Mouse (Mus musculus) hindbrain, embryonic 15.5 days (tissue): ENCODE data around the gene Shq1. TPM values are rescaled to one million over a fixed set of nuclear protein-coding genes. Genes with fewer than 3 reads are reported as not detected.

Experiments
- ATAC-seq: fragments of 200-750 bp; cut with Nextera tagmentation; 2 replicates; pipeline ENCODE4 v1.8.0; 2017; ENCODE audit warnings: low read depth, moderate number of reproducible peaks, moderate TSS enrichment; ENCODE audit not compliant: low FRiP score
- H3K27ac ChIP-seq: fragments of 300-500 bp; sonication (generic); replicated peaks from 2 replicates; pipeline ENCODE4 v1.5.1; 2015; ENCODE audit warnings: mild to moderate bottlenecking, inconsistent platforms
- H3K27me3 ChIP-seq: fragments of 300-500 bp; sonication (generic); 2 replicates; pipeline ENCODE4 v1.6.1; 2015; ENCODE audit warnings: control low read depth, inconsistent platforms
- H3K36me3 ChIP-seq: fragments of 300-500 bp; sonication (generic); 2 replicates; pipeline ENCODE4 v1.6.1; 2015; ENCODE audit warnings: control low read depth, inconsistent platforms
- H3K4me1 ChIP-seq: fragments of 300-500 bp; sonication (generic); replicated peaks from 2 replicates; pipeline ENCODE4 v1.6.1; 2015; ENCODE audit warnings: control low read depth, inconsistent platforms
- H3K4me2 ChIP-seq: fragments of 300-500 bp; sonication (generic); 2 replicates; pipeline ENCODE4 v1.6.1; 2015; ENCODE audit warnings: moderate library complexity, mild to moderate bottlenecking, inconsistent platforms
- H3K4me3 ChIP-seq: fragments of 300-500 bp; sonication (generic); 2 replicates; pipeline ENCODE4 v1.5.1; 2015; ENCODE audit warnings: mild to moderate bottlenecking, inconsistent platforms
- H3K9ac ChIP-seq: fragments of 300-500 bp; sonication (generic); 2 replicates; pipeline ENCODE4 v1.6.1; 2015; ENCODE audit warnings: inconsistent platforms
- H3K9me3 ChIP-seq: fragments of 300-500 bp; sonication (generic); 2 replicates; pipeline ENCODE4 v1.6.1; 2016; ENCODE audit warnings: control low read depth, inconsistent platforms
- WGBS: fragments of 180-500 bp; shearing (Covaris S2); methylation state at CpG from one replicate; pipeline ENCODE4 v1.1.7; 2015; 5-methylcytosine and 5-hydroxymethylcytosine counted together
- polyA plus RNA-seq: library from polyadenylated mRNA; unstranded; fragments of >200 nt; fragmentation: Nextera tagmentation; extraction: Ambion mirVana; gene quantifications from 2 replicates; pipeline ENCODE4 v1.2.1, GENCODE M21; 2015

Gene Shq1
- polyA plus RNA-seq, 1 experiment from 2014 or later = 8.9 TPM

GRCm38 (mm10) chr6:100667644-100668043 is 3.3 kb downstream of the Shq1 start:
- no peak for ATAC-seq
- no peaks in the 10 kb centered on the region for H3K27me3 ChIP-seq
- 91% methylated on average over 8 of the region's 8 CpGs for WGBS
- no peak overlapping the region for H3K4me3 ChIP-seq
- H3K9me3 ChIP-seq = no peaks in the 10 kb centered on the region
- H3K27ac ChIP-seq = no peak overlapping the region
- H3K4me1 ChIP-seq = peaks cover 8% of the 10 kb centered on the region
- H3K9ac ChIP-seq = no peak overlapping the region
- no peak overlapping the region for H3K4me2 ChIP-seq
- H3K36me3 ChIP-seq = peaks cover 5% of the 10 kb centered on the region; the same call in 1 of the 2 replicates

DNA sequence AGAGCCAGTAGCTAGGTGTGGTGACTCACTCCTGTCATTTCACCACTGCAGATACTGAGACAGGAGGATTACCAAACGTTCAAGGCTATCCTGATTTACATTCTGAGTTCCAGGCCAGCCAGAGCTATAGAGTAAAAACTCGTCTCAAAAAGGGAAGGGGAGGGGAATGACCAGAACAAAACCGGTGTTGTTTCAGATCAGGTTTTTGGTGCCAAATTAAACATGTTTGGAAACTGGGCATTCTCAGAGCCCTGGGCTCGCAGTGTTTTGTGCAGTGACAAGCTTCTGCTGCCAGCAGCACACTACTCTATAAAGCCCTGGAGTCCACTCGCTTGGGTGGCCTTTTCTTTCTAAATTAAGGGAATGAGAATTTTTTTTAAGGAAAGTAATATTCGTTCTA is 8.7 kb downstream of the Shq1 start:
- no peak overlapping the region for H3K27ac ChIP-seq
- H3K27me3 ChIP-seq = no peaks in the 10 kb centered on the region
- no peaks in the 10 kb centered on the region for H3K9me3 ChIP-seq
- 75% methylated on average over 6 of the region's 6 CpGs for WGBS
- no peak overlapping the region for H3K4me3 ChIP-seq
- no peak for ATAC-seq
- H3K9ac ChIP-seq = no peak overlapping the region
- H3K36me3 ChIP-seq = peaks cover 5% of the 10 kb centered on the region; the same call in 1 of the 2 replicates
- peaks cover 10% of the 10 kb centered on the region for H3K4me1 ChIP-seq
- no peak overlapping the region for H3K4me2 ChIP-seq

- no peaks in the 10 kb centered on the region for H3K27me3 ChIP-seq
- WGBS = 65% methylated on average over 5 of the region's 5 CpGs
Observed at GRCm38 (mm10) chr6:100660395-100660794, 10.6 kb downstream of the Shq1 start.

DNA sequence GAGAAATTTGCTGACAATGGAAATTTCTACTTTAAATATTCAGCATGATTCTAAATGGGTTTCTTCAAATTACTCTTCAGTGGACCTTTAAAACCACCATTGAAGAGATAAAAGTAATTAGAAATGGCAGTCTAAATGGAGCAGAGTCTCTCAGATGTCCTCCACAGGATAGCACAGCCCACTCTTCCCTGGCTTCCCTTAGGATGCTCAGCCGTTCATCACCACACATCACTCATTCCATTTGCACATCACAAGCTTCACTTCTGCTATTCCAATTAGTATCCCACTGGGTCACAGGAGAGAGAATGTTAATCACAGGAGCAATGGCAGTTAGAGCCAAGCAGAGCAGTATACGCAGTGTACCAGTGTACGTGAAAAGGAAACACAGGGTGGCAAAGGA is 18.4 kb downstream of the Shq1 start:
- H3K36me3 ChIP-seq = no peaks in the 10 kb centered on the region
- no peak overlapping the region for H3K27ac ChIP-seq
- H3K9me3 ChIP-seq = no peaks in the 10 kb centered on the region
- no peak overlapping the region for H3K4me3 ChIP-seq
- H3K4me1 ChIP-seq = no peaks in the 10 kb centered on the region
- ATAC-seq = peak; percentile 45; the same call in 1 of the 2 replicates
- H3K4me2 ChIP-seq = no peak overlapping the region
- no peak overlapping the region for H3K9ac ChIP-seq
- WGBS = 48% methylated on average over 3 of the region's 3 CpGs
- H3K27me3 ChIP-seq = 0 out of 2 replicates have a peak, but pooled peaks cover 2% of the 10 kb centered on the region

More at GRCm38 (mm10) chr6:100660395-100660794, 10.6 kb downstream of the Shq1 start:
- H3K27ac ChIP-seq = no peak overlapping the region
- H3K4me2 ChIP-seq = no peak overlapping the region
- H3K4me3 ChIP-seq = no peak overlapping the region
- H3K9ac ChIP-seq = no peak overlapping the region
- H3K36me3 ChIP-seq = peaks cover 5% of the 10 kb centered on the region; the same call in 1 of the 2 replicates
- no peaks in the 10 kb centered on the region for H3K9me3 ChIP-seq
- peak; percentile 91 for ATAC-seq
- H3K4me1 ChIP-seq = peaks cover 10% of the 10 kb centered on the region

GRCm38 (mm10) chr6:100647196-100647595 is 23.8 kb downstream of the Shq1 start:
- Histone ChIP-seq H3K36me3 (no peaks in the 10 kb centered on the region), H3K4me2 (no peak overlapping the region), H3K4me1 (peaks cover 11% of the 10 kb centered on the region), H3K9me3 (no peaks in the 10 kb centered on the region), H3K9ac (no peak overlapping the region), H3K27me3 (0 out of 2 replicates have a peak, but pooled peaks cover 5% of the 10 kb centered on the region), H3K27ac (no peak overlapping the region), H3K4me3 (no peak overlapping the region)
- no peak for ATAC-seq
- WGBS = 84% methylated on average over 5 of the region's 5 CpGs

GRCm38 (mm10) chr6:100645469-100646201 is 25.3 kb downstream of the Shq1 start:
- H3K4me1 ChIP-seq = peaks cover 11% of the 10 kb centered on the region
- WGBS = 51% methylated on average over 11 of the region's 11 CpGs
- H3K4me3 ChIP-seq = no peak overlapping the region
- peak overlapping the region; percentile 47; the same call in 1 of the 2 replicates for H3K27ac ChIP-seq
- H3K9ac ChIP-seq = no peak overlapping the region
- 0 out of 2 replicates have a peak, but pooled peaks cover 4% of the 10 kb centered on the region for H3K27me3 ChIP-seq
- no peaks in the 10 kb centered on the region for H3K9me3 ChIP-seq
- H3K4me2 ChIP-seq = peak overlapping the region; percentile 25; the same call in 1 of the 2 replicates
- H3K36me3 ChIP-seq = no peaks in the 10 kb centered on the region
- ATAC-seq = peak; percentile 90

DNA sequence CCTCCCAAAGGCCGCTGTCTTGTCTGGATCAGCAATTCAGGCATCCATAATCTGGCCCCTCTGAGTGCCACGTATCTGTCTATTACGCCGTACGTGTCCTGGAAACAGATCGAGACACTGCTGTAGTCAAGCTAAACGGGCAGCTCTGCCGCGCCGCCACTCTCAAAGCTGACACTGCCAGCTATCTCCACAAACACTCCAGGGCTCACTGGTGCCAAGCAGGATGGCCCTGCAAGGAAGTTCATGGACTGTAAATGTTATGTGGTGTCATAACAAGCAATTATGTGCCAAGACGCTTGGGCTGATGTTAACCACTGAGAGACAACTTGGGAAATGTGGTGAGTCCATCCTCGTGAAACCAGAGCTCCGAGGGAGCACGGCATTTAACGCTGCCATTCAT is 26.3 kb downstream of the Shq1 start:
- Histone ChIP-seq H3K4me2 (no peak overlapping the region), H3K27ac (no peak overlapping the region), H3K27me3 (0 out of 2 replicates have a peak, but pooled peaks cover 2% of the 10 kb centered on the region), H3K36me3 (no peaks in the 10 kb centered on the region), H3K4me1 (peaks cover 11% of the 10 kb centered on the region), H3K4me3 (no peak overlapping the region), H3K9me3 (no peaks in the 10 kb centered on the region), H3K9ac (no peak overlapping the region)
- no peak for ATAC-seq
- 69% methylated on average over 15 of the region's 15 CpGs for WGBS

- Histone ChIP-seq H3K27ac (no peak overlapping the region), H3K9ac (no peak overlapping the region), H3K4me1 (peaks cover 11% of the 10 kb centered on the region), H3K9me3 (no peaks in the 10 kb centered on the region), H3K4me3 (no peak overlapping the region), H3K36me3 (no peaks in the 10 kb centered on the region), H3K27me3 (0 out of 2 replicates have a peak, but pooled peaks cover 2% of the 10 kb centered on the region), H3K4me2 (no peak overlapping the region)
- WGBS = 79% methylated on average over 2 of the region's 2 CpGs
- ATAC-seq = no peak
Observed at GRCm38 (mm10) chr6:100642786-100643185, 28.2 kb downstream of the Shq1 start.

- Histone ChIP-seq H3K9me3 (no peaks in the 10 kb centered on the region), H3K4me1 (peaks cover 8% of the 10 kb centered on the region), H3K4me2 (no peak overlapping the region), H3K4me3 (no peak overlapping the region), H3K27ac (no peak overlapping the region), H3K36me3 (no peaks in the 10 kb centered on the region), H3K9ac (no peak overlapping the region), H3K27me3 (0 out of 2 replicates have a peak, but pooled peaks cover 2% of the 10 kb centered on the region)
- no peak for ATAC-seq
- WGBS = 96% methylated on average over 1 of the region's 1 CpGs
Observed at GRCm38 (mm10) chr6:100640591-100640990, 30.4 kb downstream of the Shq1 start.

DNA sequence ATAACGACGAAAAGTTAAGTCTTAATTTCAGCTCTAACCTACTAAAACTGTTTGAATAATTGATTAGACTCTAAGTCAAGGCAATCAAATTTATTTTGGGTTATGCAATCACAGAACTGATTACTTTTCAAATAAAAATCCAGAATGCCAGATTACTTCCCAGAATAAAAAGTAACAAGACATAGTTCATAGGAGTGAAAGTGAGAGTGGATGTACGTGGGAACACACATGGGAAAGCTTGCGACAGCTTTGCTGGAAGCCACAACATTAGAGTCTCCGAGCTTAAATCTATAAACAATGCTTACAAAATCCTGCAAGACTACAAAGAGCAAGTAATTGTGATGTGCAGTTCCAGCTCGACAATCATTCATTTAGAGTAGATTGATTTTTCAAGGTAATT is 41.9 kb downstream of the Shq1 start:
- Histone ChIP-seq H3K36me3 (no peaks in the 10 kb centered on the region), H3K9ac (no peak overlapping the region), H3K4me2 (no peak overlapping the region), H3K4me3 (no peak overlapping the region), H3K9me3 (no peaks in the 10 kb centered on the region), H3K4me1 (no peaks in the 10 kb centered on the region), H3K27me3 (no peaks in the 10 kb centered on the region), H3K27ac (no peak overlapping the region)
- no peak for ATAC-seq
- WGBS = 85% methylated on average over 6 of the region's 6 CpGs

DNA sequence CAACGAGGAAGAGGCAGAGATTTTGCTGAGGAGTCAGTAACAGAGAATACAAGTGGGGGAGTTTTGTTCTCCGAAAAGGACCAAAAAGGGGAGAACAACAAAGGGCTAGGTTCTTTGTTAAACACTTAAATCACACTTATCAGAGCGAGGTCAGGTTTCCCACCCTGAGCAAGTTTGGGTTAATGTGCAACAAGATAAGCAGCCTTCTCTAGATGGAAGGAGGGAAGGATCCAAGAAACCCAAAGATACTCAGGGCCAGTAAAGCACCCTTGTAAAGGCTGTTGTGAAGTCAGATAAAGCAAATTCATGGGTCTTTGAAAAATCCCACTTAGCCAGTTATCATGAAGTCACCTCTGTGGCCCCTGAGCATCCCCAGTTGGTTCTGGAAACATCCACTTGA is 42.7 kb downstream of the Shq1 start:
- no peak overlapping the region for H3K9ac ChIP-seq
- no peaks in the 10 kb centered on the region for H3K4me1 ChIP-seq
- no peaks in the 10 kb centered on the region for H3K36me3 ChIP-seq
- ATAC-seq = no peak
- 57% methylated on average over 3 of the region's 3 CpGs for WGBS
- H3K9me3 ChIP-seq = no peaks in the 10 kb centered on the region
- no peak overlapping the region for H3K27ac ChIP-seq
- H3K27me3 ChIP-seq = no peaks in the 10 kb centered on the region
- H3K4me2 ChIP-seq = no peak overlapping the region
- no peak overlapping the region for H3K4me3 ChIP-seq

GRCm38 (mm10) chr6:100623922-100624321 is 47.0 kb downstream of the Shq1 start:
- Histone ChIP-seq H3K9me3 (no peaks in the 10 kb centered on the region), H3K27ac (no peak overlapping the region), H3K27me3 (no peaks in the 10 kb centered on the region), H3K36me3 (no peaks in the 10 kb centered on the region), H3K4me1 (no peaks in the 10 kb centered on the region), H3K9ac (no peak overlapping the region), H3K4me3 (no peak overlapping the region), H3K4me2 (no peak overlapping the region)
- ATAC-seq = no peak
- 89% methylated on average over 2 of the region's 2 CpGs for WGBS
